Mouse (Mus musculus) hindbrain, embryonic 14.5 days (tissue): ENCODE measurements around the gene Syngr4. TPM values are rescaled to one million over a fixed set of nuclear protein-coding genes. Genes with fewer than 3 reads are reported as not detected.
"Not testable (repeated sequence)": the region's sequence is repeated elsewhere in the genome, so short reads cannot be mapped to it uniquely, and the experiment has no call there.

Source experiments
- ATAC-seq: fragments of 200-750 bp; cut with Nextera tagmentation; 2 replicates; pipeline ENCODE4 v1.8.0; 2017; ENCODE audit warnings: moderate number of reproducible peaks, mild to moderate bottlenecking, moderate TSS enrichment, moderate library complexity; ENCODE audit not compliant: low FRiP score
- DNase-seq: peaks from one replicate; pipeline ENCODE4 v3.0.0-alpha.2; 2015; ENCODE audit warnings: low spot score
- H3K27ac ChIP-seq: fragments of 300-500 bp; sonication (generic); 2 replicates; pipeline ENCODE4 v1.5.1; 2014; ENCODE audit warnings: mild to moderate bottlenecking, moderate library complexity
- H3K27me3 ChIP-seq: fragments of 300-500 bp; sonication (generic); 2 replicates; pipeline ENCODE4 v1.6.1; 2014; ENCODE audit warnings: mild to moderate bottlenecking, low read length, mixed read lengths; ENCODE audit not compliant: control insufficient read depth, insufficient read depth
- H3K36me3 ChIP-seq: fragments of 300-500 bp; sonication (generic); replicated peaks from 2 replicates; pipeline ENCODE4 v1.6.1; 2014; ENCODE audit not compliant: control insufficient read depth, insufficient read depth
- H3K4me1 ChIP-seq: fragments of 300-500 bp; sonication (generic); replicated peaks from 2 replicates; pipeline ENCODE4 v1.6.1; 2014; ENCODE audit warnings: antibody characterized with exemption, low read length, mixed read lengths; ENCODE audit not compliant: control insufficient read depth, insufficient read depth
- H3K4me2 ChIP-seq: fragments of 300-500 bp; sonication (generic); replicated peaks from 2 replicates; pipeline ENCODE4 v1.6.1; 2014; ENCODE audit warnings: mild to moderate bottlenecking, moderate library complexity
- H3K4me3 ChIP-seq: fragments of 300-500 bp; sonication (generic); replicated peaks from 2 replicates; pipeline ENCODE4 v1.5.1; 2014; ENCODE audit warnings: mild to moderate bottlenecking, low read length
- H3K9ac ChIP-seq: fragments of 300-500 bp; sonication (generic); 2 replicates; pipeline ENCODE4 v1.6.1; 2014
- H3K9me3 ChIP-seq: fragments of 300-500 bp; sonication (generic); 2 replicates; pipeline ENCODE4 v1.6.1; 2016; ENCODE audit warnings: low read length; ENCODE audit not compliant: control insufficient read depth
- WGBS: fragments of 180-500 bp; shearing (Covaris S2); extraction: QIAGEN DNeasy Blood & Tissue Kit; methylation state at CpG from one replicate; pipeline ENCODE4 v1.1.7; 2014; 5-methylcytosine and 5-hydroxymethylcytosine counted together
- polyA plus RNA-seq: library from polyadenylated mRNA; unstranded; fragments of >200 nt; fragmentation: Nextera tagmentation; extraction: Ambion mirVana; gene quantifications from 2 replicates; pipeline ENCODE4 v1.2.1, GENCODE M21; 2014

The Syngr4 gene
- polyA plus RNA-seq, 1 experiment from 2014 or later = 0.39 TPM

GRCm38 (mm10) chr7:45898125-45898524, 1.6 kb upstream of the Syngr4 start:
- H3K27ac ChIP-seq, H3K9ac ChIP-seq, H3K9me3 ChIP-seq, DNase-seq, ATAC-seq, H3K27me3 ChIP-seq, H3K36me3 ChIP-seq: not testable (repeated sequence)
- peak overlapping the region; percentile 52; the same call in 1 of the 2 replicates for H3K4me3 ChIP-seq
- 53% methylated on average over 4 of the region's 4 CpGs for WGBS
- peak overlapping the region; percentile 99 for H3K4me2 ChIP-seq
- H3K4me1 ChIP-seq = peaks cover 13% of the 10 kb centered on the region

GRCm38 (mm10) chr7:45897258-45897757, 794 bp upstream of the Syngr4 start:
- H3K4me1 ChIP-seq = peaks cover 13% of the 10 kb centered on the region
- peak overlapping the region; percentile 52 for H3K4me3 ChIP-seq
- no peaks in the 10 kb centered on the region for H3K27me3 ChIP-seq
- H3K36me3 ChIP-seq = no peaks in the 10 kb centered on the region
- peak overlapping the region; percentile 77 for H3K27ac ChIP-seq
- H3K4me2 ChIP-seq = peak overlapping the region; percentile 99
- WGBS = 2% methylated on average over 19 of the region's 19 CpGs
- no peak for DNase-seq
- no peaks in the 10 kb centered on the region for H3K9me3 ChIP-seq
- peak overlapping the region; percentile 71 for H3K9ac ChIP-seq
- ATAC-seq = peak; percentile 64

- DNase-seq = no peak
- Histone ChIP-seq H3K27ac (no peak overlapping the region), H3K9ac (no peak overlapping the region), H3K4me2 (peak overlapping the region; percentile 99), H3K9me3 (no peaks in the 10 kb centered on the region), H3K4me3 (peak overlapping the region; percentile 52), H3K27me3 (no peaks in the 10 kb centered on the region), H3K4me1 (peaks cover 13% of the 10 kb centered on the region), H3K36me3 (no peaks in the 10 kb centered on the region)
- peak; percentile 5; the same call in 1 of the 2 replicates for ATAC-seq
- WGBS = 73% methylated on average over 6 of the region's 6 CpGs
These were observed 490 bp downstream of the Syngr4 start for GRCm38 (mm10) chr7:45895931-45896516.

GRCm38 (mm10) chr7:45892651-45893050, 3.9 kb downstream of the Syngr4 start:
- ATAC-seq = no peak
- WGBS = 81% methylated on average over 2 of the region's 2 CpGs
- DNase-seq = no peak

GRCm38 (mm10) chr7:45887246-45887645, 9.3 kb downstream of the Syngr4 start:
- H3K9me3 ChIP-seq = no peaks in the 10 kb centered on the region
- H3K4me1 ChIP-seq = no peaks in the 10 kb centered on the region
- H3K27ac ChIP-seq = no peak overlapping the region
- H3K4me2 ChIP-seq = no peak overlapping the region
- H3K9ac ChIP-seq = no peak overlapping the region
- WGBS = 59% methylated on average over 3 of the region's 3 CpGs
- H3K36me3 ChIP-seq = peaks cover 38% of the 10 kb centered on the region
- ATAC-seq (no peak), DNase-seq (no peak)
- no peak overlapping the region for H3K4me3 ChIP-seq
- no peaks in the 10 kb centered on the region for H3K27me3 ChIP-seq

More at GRCm38 (mm10) chr7:45892651-45893050, 3.9 kb downstream of the Syngr4 start:
- H3K27ac ChIP-seq = no peak overlapping the region
- no peak overlapping the region for H3K9ac ChIP-seq
- no peak overlapping the region for H3K4me2 ChIP-seq
- peaks cover 7% of the 10 kb centered on the region for H3K4me1 ChIP-seq
- H3K27me3 ChIP-seq = no peaks in the 10 kb centered on the region
- no peaks in the 10 kb centered on the region for H3K9me3 ChIP-seq
- H3K36me3 ChIP-seq = no peaks in the 10 kb centered on the region
- H3K4me3 ChIP-seq = no peak overlapping the region

GRCm38 (mm10) chr7:45881011-45881410, 15.5 kb downstream of the Syngr4 start:
- 96% methylated on average over 2 of the region's 2 CpGs for WGBS
- H3K4me2 ChIP-seq = no peak overlapping the region
- no peaks in the 10 kb centered on the region for H3K4me1 ChIP-seq
- peaks cover 99% of the 10 kb centered on the region for H3K36me3 ChIP-seq
- H3K4me3 ChIP-seq = no peak overlapping the region
- H3K9me3 ChIP-seq = no peaks in the 10 kb centered on the region
- no peaks in the 10 kb centered on the region for H3K27me3 ChIP-seq
- no peak overlapping the region for H3K27ac ChIP-seq
- H3K9ac ChIP-seq = no peak overlapping the region
- ATAC-seq (no peak), DNase-seq (no peak)

- H3K4me2 ChIP-seq = no peak overlapping the region
- no peaks in the 10 kb centered on the region for H3K9me3 ChIP-seq
- H3K27me3 ChIP-seq = no peaks in the 10 kb centered on the region
- H3K27ac ChIP-seq = no peak overlapping the region
- ATAC-seq = no peak
- H3K36me3 ChIP-seq = peaks cover 99% of the 10 kb centered on the region
- H3K4me3 ChIP-seq = no peak overlapping the region
- no peak overlapping the region for H3K9ac ChIP-seq
- 98% methylated on average over 4 of the region's 4 CpGs for WGBS
- no peaks in the 10 kb centered on the region for H3K4me1 ChIP-seq
- no peak for DNase-seq
These were observed 16.0 kb downstream of the Syngr4 start for GRCm38 (mm10) chr7:45880531-45880930.

- not testable (repeated sequence) for H3K4me2 ChIP-seq
These were observed 18.2 kb downstream of the Syngr4 start, which contains the start of gene Grin2d for GRCm38 (mm10) chr7:45878278-45878677. TSS of gene Grin2d (minus strand) at chr7:45878378.

GRCm38 (mm10) chr7:45876895-45877294, 19.6 kb downstream of the Syngr4 start:
- Histone ChIP-seq H3K9ac (no peak overlapping the region), H3K4me2 (no peak overlapping the region), H3K36me3 (peaks cover 77% of the 10 kb centered on the region), H3K4me3 (no peak overlapping the region), H3K9me3 (no peaks in the 10 kb centered on the region), H3K27ac (no peak overlapping the region), H3K4me1 (peaks cover 18% of the 10 kb centered on the region), H3K27me3 (no peaks in the 10 kb centered on the region)
- WGBS = 95% methylated on average over 7 of the region's 7 CpGs
- no peak for DNase-seq
- no peak for ATAC-seq

More at GRCm38 (mm10) chr7:45878278-45878677, 18.2 kb downstream of the Syngr4 start, which contains the start of gene Grin2d:
- H3K9me3 ChIP-seq, H3K27me3 ChIP-seq, ATAC-seq, H3K4me3 ChIP-seq, DNase-seq, H3K9ac ChIP-seq, H3K27ac ChIP-seq: not testable (repeated sequence)
- Histone ChIP-seq H3K36me3 (peaks cover 91% of the 10 kb centered on the region), H3K4me1 (peaks cover 18% of the 10 kb centered on the region)
- WGBS = 94% methylated on average over 1 of the region's 1 CpGs
